Mouse (Mus musculus) G1E (cell line): ENCODE results near the gene Apol7b.
"Not testable (repeated sequence)": the region's sequence is repeated elsewhere in the genome, so short reads cannot be mapped to it uniquely, and the experiment has no call there.

Source experiments
- CTCF ChIP-seq: IDR thresholded peaks from 2 replicates; pipeline ENCODE4 v1.5.1; 2012; ENCODE audit warnings: low read depth, low read length, inconsistent platforms, mixed read lengths
- GATA1 ChIP-seq: IDR thresholded peaks from 2 replicates; pipeline ENCODE4 v1.6.1; 2012; ENCODE audit warnings: borderline replicate concordance, low read length, inconsistent platforms, mixed read lengths
- GATA2 ChIP-seq: IDR thresholded peaks from 2 replicates; pipeline ENCODE4 v1.6.1; 2012; ENCODE audit warnings: low read depth, low read length, inconsistent platforms, borderline replicate concordance
- POLR2AphosphoS5 ChIP-seq: IDR thresholded peaks from 2 replicates; pipeline ENCODE4 v1.6.1; 2012; ENCODE audit warnings: low read depth, low read length, inconsistent platforms; ENCODE audit not compliant: insufficient replicate concordance
- TAL1 ChIP-seq: conservative IDR thresholded peaks from 2 replicates; pipeline ENCODE4 v1.6.1; 2012; ENCODE audit warnings: low read depth, low read length, inconsistent platforms, mixed read lengths

GRCm38 (mm10) chr15:77444746-77445145 lies 2.5 kb downstream of the Apol7b start:
- not testable (repeated sequence) for TF ChIP-seq CTCF, GATA1, GATA2, POLR2AphosphoS5, TAL1
